Mouse (Mus musculus) embryonic fibroblast, embryonic 13.5 days (primary cell): ENCODE measurements at regions not wholly inside any gene's neighbourhood (a gene's known extent, or its start where the extent isn't known, plus 50 kb on each side); places are given as distances from the start of the nearest gene placed in this dataset.

Experiments
- CTCF ChIP-seq: IDR thresholded peaks from 2 replicates; pipeline ENCODE4 v1.5.1; 2011; ENCODE audit warnings: mild to moderate bottlenecking, control low read depth, low read length, moderate library complexity, borderline replicate concordance; ENCODE audit not compliant: insufficient read depth
- POLR2A ChIP-seq: IDR thresholded peaks from 2 replicates; pipeline ENCODE4 v1.6.1; 2011; ENCODE audit warnings: low read depth, mild to moderate bottlenecking, control low read depth, low read length, moderate library complexity

DNA sequence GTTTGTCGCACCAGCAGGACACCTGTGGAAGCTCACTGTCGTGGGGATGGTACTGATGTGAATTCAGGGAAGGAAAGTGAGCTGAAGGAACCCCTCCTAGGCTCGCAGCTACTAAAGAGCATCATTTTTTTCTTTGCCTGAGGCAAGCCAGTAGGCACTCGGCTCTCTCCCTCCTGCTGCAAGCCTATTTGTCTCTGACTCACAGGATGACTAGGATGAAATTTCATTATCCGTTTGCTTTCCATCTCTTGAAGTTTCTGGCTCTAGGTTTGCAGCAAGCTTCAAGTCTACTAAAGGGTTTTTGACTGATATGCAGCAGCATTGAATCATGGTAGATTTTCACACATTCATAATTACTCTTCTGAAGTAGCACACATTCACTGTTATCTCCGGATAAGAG, 69.5 kb upstream of the Rgs4 start:
- TF ChIP-seq CTCF (no peak), POLR2A (no peak)
